Mouse (Mus musculus) effector memory CD4-positive, alpha-beta T cell, adult 5 months (primary cell): ENCODE measurements around the gene Cdc42ep1. TPM values are rescaled to one million over a fixed set of nuclear protein-coding genes. Genes with fewer than 3 reads are reported as not detected.

Experiments used
- polyA plus RNA-seq: library from polyadenylated mRNA; unstranded; fragments of 100-300 nt; shearing (Covaris generic); gene quantifications from one replicate; pipeline ENCODE4 v1.2.1, GENCODE M21; 2017

The Cdc42ep1 gene
- polyA plus RNA-seq = 0.44 TPM

DNA sequence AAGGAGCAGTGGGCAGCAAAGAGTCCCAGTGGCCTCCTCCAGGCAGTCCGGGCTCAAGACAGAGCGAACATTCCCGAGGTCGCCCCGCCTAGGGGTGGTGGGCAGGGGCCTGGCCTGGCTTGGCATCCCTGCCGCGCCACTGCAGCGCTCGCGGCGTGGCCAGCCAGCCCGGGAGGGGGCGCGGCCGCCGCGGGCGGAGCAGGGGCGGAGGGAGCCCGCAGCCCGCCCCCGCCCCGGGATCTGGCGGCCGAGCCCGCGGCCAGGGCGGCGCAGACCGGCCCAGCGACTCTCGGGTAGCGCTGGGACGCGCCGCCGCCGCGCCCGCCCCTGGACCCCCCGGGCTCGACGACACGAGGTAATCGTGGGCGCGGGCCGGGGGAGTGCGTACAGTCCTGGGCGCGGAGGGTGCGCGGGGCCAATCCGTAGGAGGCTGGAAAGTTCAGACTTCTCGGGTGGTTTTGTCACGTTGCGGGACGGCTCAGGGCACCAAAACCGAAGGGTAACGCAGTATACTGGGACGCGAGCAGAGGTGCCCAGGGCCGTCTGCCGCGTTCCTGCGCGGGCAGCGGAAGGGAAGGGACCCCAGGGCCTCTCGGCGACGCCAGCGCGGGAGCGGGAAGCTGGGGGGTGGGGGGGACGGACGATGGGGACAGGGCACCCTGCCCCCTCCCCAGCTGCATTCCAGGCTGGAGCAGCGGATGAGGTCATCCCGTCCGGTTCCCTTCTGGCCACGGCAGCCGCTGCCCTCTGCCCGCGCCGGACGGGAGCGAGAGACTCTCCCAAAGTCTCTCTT is at the start of gene Cdc42ep1:
Cdc42ep1 (plus strand) TSS at position 254 of the 793 bp plus-strand sequence.

DNA sequence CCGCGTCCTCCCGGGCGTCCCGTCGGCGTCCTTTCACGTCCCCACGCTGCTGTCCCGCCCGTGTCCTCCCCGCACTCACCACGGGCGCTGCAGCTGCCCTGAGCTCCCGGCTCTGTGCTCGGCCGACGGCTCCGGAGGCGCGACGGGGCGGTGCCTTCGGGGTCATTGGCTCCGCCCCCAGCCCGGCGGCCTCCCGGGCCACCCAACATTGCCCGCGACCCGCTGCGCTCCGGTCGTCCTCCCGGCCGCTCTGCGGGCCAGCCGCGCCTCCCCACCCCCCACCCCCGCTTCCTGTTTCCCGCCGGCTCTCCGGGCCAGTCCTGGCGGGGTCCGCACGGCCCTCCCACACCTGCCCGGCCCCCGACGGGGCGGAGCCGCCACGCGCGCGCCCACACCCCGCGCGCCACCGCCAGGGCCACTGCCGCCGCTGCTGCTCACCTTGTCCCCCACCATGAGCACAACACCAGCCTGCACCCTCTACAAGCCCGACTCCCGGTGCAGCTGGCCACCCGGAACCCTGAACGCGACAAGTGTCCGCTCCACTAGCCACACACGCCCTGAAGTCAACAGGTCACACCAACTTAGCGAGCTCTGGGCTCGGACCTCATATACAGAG is 39.5 kb upstream of the Cdc42ep1 start, which contains the start of gene Card10:
Card10 (minus strand) TSS at position 267 of the 616 bp plus-strand sequence.

DNA sequence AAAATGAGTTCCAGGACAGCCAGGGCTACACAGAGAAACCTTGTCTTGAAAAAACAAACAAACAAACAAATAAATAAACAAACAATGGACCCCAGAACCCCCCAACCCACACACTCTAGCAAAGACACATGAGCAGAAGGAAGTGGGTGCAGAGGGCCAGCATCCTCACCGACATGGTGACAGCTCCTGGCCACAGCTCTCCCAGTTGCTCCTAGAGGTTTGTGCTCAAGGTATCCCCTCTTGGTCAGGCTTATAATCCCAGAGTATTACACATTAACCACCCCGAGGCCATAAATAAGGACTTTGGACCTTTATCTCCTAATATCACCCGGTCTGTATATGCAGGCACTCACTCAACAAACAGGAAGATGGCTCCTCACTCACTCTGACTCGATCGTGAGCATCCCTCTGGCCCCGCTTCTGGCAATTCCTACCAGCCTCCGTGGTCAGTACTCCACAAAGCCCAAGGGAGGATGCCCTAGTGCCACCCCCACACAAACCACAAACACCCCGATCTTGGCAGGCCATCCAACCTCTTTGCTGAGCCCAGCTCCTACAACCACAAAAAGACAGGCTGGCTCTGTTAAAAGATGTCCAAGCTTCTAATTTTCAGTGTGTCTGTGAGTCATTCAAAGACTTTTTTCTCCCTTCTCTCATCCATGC is 13.0 kb downstream of the Cdc42ep1 start, which contains the start of gene Lgals2:
Lgals2 (minus strand) TSS at position 227 of the 663 bp plus-strand sequence.

DNA sequence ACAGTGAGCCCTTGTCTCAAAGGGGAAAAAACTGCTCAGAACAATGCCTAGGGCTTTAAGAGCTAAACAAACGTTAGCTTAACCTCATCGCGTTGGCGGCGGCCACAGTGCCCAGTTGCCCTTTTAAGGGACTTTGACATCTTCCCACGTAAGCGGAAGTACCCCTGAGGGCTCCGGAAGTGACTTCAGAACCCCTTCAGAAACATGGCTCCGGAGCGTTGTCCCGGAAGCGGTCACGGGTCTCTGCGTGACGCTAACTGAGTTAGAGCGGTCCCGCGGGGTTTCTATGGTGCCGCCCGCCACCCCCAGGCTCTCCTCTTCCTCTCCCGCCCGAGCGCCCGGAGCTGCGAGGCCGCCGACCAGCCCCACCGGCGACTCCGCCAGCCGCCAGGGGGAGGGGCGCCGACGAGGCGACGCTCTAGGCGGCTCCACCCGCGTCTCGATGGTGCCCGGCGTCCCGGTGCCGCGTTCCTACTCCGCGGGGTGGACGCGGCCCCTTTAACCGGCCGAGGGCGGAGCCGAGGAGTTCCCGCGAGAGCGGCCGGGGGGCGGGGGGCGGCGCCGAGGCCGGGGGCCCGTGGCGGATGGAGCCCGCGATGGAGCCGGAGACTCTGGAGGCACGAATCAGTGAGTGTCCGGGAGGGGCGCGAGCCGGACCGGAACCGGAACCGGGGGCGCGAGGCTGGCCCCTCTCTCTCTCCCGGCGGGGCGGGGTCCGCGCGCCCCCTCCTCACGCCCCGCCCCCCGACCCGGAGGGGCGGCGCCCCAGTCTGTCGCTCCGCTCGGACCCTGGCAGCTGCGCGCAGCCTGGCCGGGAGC is 34.8 kb downstream of the Cdc42ep1 start, which contains the start of gene Gga1:
Gga1 (plus strand) TSS at position 200 of the 819 bp plus-strand sequence.

DNA sequence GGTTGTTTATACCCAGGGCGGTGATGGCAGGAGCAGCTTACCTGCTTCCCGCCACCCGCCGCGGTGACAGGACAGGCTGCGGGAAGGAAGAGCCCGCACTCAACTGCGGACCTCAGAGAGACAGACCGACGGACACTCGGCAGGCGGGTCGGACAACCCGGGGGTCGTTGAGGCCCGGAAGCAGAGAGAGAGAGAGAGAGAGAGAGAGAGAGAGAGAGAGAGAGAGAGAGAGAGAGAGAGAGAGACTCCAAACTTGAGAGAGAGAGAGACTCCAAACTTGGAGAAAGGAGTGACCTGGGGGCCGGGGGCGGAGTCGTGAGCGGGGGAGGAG is 57.0 kb downstream of the Cdc42ep1 start, which contains the start of gene Gm49510:
Gm49510 (plus strand) TSS at position 259 of the 331 bp plus-strand sequence.

DNA sequence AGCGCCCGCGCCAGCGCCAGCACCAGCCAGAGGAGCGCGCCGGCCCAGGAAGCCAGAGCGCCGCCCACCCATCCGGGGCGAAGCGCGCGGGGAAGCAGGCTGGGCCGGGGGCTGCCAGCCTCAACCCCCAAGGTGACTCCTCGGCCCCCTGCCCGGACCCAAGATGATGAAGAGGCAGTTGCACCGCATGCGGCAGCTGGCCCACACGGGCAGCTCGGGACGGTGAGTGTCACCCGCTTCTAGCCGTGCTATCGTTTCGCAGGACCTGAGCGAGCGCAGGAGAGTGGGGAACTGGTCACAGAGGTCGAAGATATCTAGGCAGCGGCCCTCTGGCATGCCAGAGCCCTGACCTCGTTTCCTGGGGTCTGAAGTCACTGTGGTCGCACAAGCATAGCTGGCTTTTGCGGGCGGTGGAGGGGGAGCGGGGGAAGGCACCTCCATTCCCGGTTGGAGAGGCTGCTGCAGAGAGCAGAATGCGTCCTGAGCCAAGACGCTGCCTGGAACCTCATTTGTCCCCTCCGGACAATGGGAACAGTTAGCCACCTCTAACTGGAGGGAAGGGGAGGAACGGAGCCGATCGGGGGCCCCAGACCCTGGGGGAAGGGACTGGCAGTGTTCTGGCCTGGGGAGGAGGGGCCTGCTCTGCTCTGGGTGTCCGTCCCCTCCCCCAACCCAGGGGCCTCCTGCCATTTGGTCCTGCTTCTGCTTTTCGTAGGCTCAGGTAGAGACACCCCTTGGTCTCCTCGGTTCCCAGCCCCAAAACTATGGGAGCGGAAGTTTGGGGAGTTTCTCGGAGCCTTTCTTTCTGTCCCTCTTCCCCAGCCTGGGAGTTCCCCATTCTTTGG is 57.5 kb downstream of the Cdc42ep1 start, which contains the start of gene Sh3bp1:
Sh3bp1 (plus strand) TSS at position 29 of the 845 bp plus-strand sequence.

Other genes with a start within 250 kb of the Cdc42ep1 start
- 224 TPM for gene Cyth4, start 245.6 kb upstream of the Cdc42ep1 start, polyA plus RNA-seq
- gene Elfn2, start 123.9 kb upstream of the Cdc42ep1 start, polyA plus RNA-seq = 0.12 TPM
- gene Mfng, start 69.1 kb upstream of the Cdc42ep1 start, polyA plus RNA-seq = 120 TPM
- 1.1 TPM for gene Card10, start 39.6 kb upstream of the Cdc42ep1 start, polyA plus RNA-seq
- not detected for gene Lgals2, start 12.9 kb downstream of the Cdc42ep1 start, polyA plus RNA-seq
- gene Gga1, start 34.6 kb downstream of the Cdc42ep1 start, polyA plus RNA-seq = 68.8 TPM
- 1.9 TPM for gene Gm49510, start 57.0 kb downstream of the Cdc42ep1 start, polyA plus RNA-seq
- 128 TPM for gene Sh3bp1, start 57.1 kb downstream of the Cdc42ep1 start, polyA plus RNA-seq
- 11.9 TPM for gene Pdxp, start 71.3 kb downstream of the Cdc42ep1 start, polyA plus RNA-seq
- 398 TPM for gene Lgals1, start 84.1 kb downstream of the Cdc42ep1 start, polyA plus RNA-seq
- gene Nol12, start 92.3 kb downstream of the Cdc42ep1 start, polyA plus RNA-seq = 25.1 TPM
- gene Triobp, start 105.1 kb downstream of the Cdc42ep1 start, polyA plus RNA-seq = 51.9 TPM
- 34.2 TPM for gene H1f0, start 185.8 kb downstream of the Cdc42ep1 start, polyA plus RNA-seq
- gene Galr3, start 199.3 kb downstream of the Cdc42ep1 start, polyA plus RNA-seq = not detected
- 41.2 TPM for gene Ankrd54, start 220.3 kb downstream of the Cdc42ep1 start, polyA plus RNA-seq
- 99.7 TPM for gene Eif3l, start 232.6 kb downstream of the Cdc42ep1 start, polyA plus RNA-seq